Mouse (Mus musculus) ovary, postnatal 14 days (tissue): ENCODE results near the gene Olfr747.
"Not testable (repeated sequence)": the region's sequence is repeated elsewhere in the genome, so short reads cannot be mapped to it uniquely, and the experiment has no call there.

ENCODE experiments used
- DNase-seq: peaks from one replicate; pipeline ENCODE4 v3.0.0; 2022; ENCODE audit warnings: low spot score

Olfr747 gene

DNA sequence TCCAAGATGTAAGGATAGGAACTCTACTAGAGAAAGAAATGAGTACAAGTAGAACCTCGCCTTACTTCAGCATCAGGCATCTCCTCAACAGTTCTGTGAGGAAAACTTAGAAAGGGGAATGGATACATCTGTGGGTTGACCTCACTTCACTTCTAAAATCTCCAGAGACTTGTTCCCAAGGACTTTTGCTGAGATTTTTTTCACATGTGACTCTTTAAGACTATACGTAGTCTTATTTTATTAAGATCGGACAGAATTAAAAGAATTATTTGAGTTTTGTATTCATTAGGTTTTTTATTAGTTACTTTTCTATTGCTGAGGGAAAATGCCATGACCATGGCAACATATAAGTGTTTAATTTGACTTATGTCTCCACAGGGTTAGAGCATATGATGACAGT lies at the start of gene Olfr747:
Olfr747 (minus strand) TSS at position 101 of the 400 bp plus-strand sequence.
- DNase-seq, result no peak

DNA sequence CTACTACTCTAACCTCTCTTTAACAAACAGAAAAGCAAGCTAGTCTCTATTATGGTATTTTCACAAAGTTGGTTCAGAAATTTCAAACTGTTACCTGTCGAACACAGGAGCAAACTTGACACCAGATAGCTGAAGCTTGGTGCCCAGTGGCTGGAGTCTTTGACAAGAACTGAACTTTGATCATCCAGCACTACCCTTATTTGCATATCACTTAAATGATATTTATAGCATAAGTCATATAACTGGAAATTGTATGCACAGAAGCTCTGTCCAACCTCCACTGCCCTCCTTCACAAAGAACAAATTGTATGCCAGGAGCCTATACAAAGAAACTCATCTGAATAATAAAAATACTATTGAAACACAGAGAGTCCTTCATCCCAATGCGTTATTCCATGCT lies 48.6 kb upstream of the Olfr747 start:
- DNase-seq, result no peak

DNA sequence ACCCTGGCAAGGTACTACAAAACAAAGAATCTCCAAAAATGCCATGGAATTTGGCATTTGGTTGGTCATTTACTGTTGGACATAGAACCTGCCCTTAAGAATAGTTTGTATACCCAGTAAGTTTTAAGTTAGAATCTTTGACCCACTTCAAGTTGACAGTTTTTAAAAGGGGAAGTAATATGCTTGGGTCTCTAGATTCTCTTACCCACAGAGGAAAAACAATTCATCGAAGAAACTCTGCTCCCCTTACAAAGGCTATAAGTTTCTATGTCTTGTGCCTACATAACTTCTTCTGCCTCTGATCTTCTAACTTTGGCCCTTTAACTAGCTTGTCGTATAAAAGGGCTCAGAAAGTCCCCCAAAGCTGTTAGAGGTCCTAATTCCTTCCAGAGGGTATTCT lies 47.3 kb upstream of the Olfr747 start:
- DNase-seq, result no peak

DNA sequence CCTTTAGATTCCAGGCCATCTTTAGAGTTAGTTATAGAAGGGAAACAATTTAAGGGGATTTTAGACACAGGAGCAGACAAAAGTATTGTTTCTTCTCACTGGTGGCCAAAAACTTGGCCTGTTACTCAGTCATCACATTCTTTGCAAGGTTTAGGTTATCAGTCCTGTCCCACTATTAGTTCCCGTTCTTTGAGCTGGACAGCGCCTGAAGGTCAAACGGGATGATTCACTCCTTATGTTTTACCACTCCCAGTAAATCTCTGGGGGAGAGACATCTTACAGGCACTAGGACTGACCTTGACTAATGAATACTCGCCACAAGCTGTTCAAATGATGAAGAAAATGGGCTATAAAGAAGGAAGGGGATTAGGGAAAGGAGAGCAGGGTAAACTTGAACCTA lies 29.4 kb upstream of the Olfr747 start:
- not testable (repeated sequence) for DNase-seq

- not testable (repeated sequence) for DNase-seq
These were observed 26.9 kb upstream of the Olfr747 start for GRCm38 (mm10) chr14:50719875-50720274.

DNA sequence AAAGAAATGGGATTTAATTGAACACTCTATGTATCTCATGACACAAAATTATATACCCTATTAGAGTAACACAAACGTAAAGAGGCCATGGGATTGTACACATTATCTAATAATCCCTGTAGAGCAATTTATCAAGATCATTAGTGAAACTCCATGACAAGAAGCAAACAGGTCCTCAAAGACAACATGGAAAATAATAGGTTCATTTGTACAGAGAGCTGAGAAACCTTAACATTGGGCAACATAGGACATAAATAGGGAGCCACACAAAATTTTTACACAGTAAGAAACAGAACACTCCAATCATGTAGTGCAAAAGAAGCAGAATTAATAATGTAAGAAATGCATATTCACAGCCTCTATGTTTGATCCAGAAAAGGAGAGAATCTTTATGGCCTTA lies 14.1 kb upstream of the Olfr747 start, which contains the start of gene Olfr748:
Olfr748 (plus strand) TSS at position 301 of the 400 bp plus-strand sequence.
- no peak for DNase-seq

- no peak for DNase-seq
These were observed 46.2 kb downstream of the Olfr747 start, which contains the start of gene Olfr746 for GRCm38 (mm10) chr14:50646783-50647182. Gene Olfr746 (plus strand): TSS chr14:50647083.

DNA sequence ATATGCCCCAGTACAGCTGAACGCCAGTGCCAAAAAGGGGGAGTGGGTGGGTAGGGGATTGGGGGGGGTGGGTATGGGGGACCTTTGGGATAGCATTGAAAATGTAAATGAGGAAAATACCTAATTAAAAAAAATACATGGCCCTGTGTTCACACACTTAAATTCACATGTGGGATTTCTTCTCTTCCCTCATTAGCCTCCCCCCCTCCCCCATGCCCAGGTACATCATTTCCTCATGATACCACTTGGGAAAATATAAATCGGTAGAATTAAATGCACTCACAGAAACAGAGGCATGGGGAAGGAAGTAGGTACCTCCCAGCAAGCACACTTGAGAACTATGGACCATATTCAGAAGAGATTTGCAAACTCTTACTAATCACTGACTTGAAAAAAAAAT lies 53.9 kb downstream of the Olfr747 start, which contains the start of gene Olfr745:
Olfr745 (plus strand) TSS at position 301 of the 400 bp plus-strand sequence.
- DNase-seq, result no peak
